ENCODE assay signal across 13 mouse cellular contexts in the genomic region with DNA sequence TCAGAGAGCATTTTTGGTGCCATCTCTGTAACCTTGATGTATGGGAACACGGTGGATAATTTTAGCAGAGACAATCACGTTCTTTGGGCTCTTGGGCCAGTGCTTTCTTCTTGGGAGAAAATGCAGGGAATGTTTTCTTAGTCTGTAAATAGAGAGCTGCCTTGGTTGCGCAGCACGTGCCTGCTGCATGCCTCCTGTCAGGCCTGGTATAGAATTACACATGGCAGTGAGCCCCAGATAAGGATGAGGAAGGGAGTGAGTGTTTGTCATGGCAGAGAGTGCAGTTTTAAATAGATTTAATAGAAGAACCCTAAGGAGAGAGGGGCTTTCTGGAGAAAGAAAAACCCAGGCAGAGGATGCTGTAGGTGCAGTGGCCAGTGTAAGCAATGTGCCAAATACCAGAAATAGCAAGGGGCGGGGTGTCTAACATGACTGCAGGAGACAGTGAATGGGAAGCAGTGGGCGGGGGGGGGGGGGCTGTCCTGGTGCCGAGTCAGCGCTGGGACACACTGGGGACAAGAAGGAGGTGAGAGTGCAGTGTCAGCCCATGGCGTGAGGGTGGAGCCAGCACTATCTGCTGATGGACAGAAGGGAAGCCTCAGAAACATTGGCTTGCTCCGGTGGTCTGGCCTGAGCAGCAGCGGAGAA. TPM values are rescaled to one million over a fixed set of nuclear protein-coding genes. Genes with fewer than 3 reads are reported as not detected.
DNase-seq lines count a peak whose midpoint lies in the region; ATAC-seq and TF ChIP-seq lines count a peak whose summit lies in the region.
"Had no signal": no experiment of that assay in that cellular context is flagged by ENCODE, and none has a peak within 500 bp of the region (broad histone marks: within the 10 kb centered on the region; RNA-seq: fewer than 3 reads in every experiment).

No protein-coding gene starts in this region.

- no peaks in the 10 kb centered on the region for H3K4me1 ChIP-seq in kidney, adult 2 months (ENCODE audit: control insufficient read depth, insufficient read depth, low read length)
- peaks cover 76% of the 10 kb centered on the region for H3K4me1 ChIP-seq in megakaryocyte, embryonic 14.5 days
- no peaks in the 10 kb centered on the region; the same call in none of the 2 replicates for H3K4me1 ChIP-seq in stomach, postnatal 0 days (replicated peaks; ENCODE audit: control insufficient read depth, insufficient read depth)

- no peaks in the 10 kb centered on the region for H3K27me3 ChIP-seq in kidney, adult 2 months (replicated peaks; ENCODE audit: control insufficient read depth, insufficient read depth, low read length)
- H3K27me3 ChIP-seq in megakaryocyte, embryonic 14.5 days (replicated peaks): peaks cover 52% of the 10 kb centered on the region
- H3K27me3 ChIP-seq in stomach, postnatal 0 days (ENCODE audit: control insufficient read depth, insufficient read depth, low read length): no peaks in the 10 kb centered on the region
- H3K27me3 ChIP-seq: CH12.LX; forebrain, embryonic 13.5 days; intestine, embryonic 15.5 days had no signal

- no peak overlapping the region for H3K9ac ChIP-seq in stomach, postnatal 0 days (ENCODE audit: low read length)
- H3K9ac ChIP-seq: forebrain, embryonic 13.5 days; intestine, embryonic 15.5 days had no signal

- no peak for TF ChIP-seq POLR2A in kidney, adult 2 months (IDR thresholded peaks at IDR 0.05; ENCODE audit: low read depth, low read length)

- H3K9me3 ChIP-seq in megakaryocyte, embryonic 14.5 days: no peaks in the 10 kb centered on the region
- H3K9me3 ChIP-seq in stomach, postnatal 0 days (ENCODE audit: control insufficient read depth, low read length): no peaks in the 10 kb centered on the region
- H3K9me3 ChIP-seq: forebrain, embryonic 13.5 days; intestine, embryonic 15.5 days had no signal

- no peak for TF ChIP-seq CTCF in kidney, adult 2 months (conservative IDR thresholded peaks at IDR 0.05; ENCODE audit: insufficient read depth, insufficient read length, low read depth, low read length)
- no peak for TF ChIP-seq CTCF in stomach, postnatal 0 days (IDR thresholded peaks at IDR 0.05; ENCODE audit: low read depth)

- TF ChIP-seq EP300 in stomach, postnatal 0 days (optimal IDR thresholded peaks at IDR 0.05): no peak

- H3K36me3 ChIP-seq in kidney, adult 2 months (ENCODE audit: control insufficient read depth, insufficient read depth, low read length): no peaks in the 10 kb centered on the region
- no peaks in the 10 kb centered on the region for H3K36me3 ChIP-seq in megakaryocyte, embryonic 14.5 days (replicated peaks; ENCODE audit: low read length)
- H3K36me3 ChIP-seq in stomach, postnatal 0 days (ENCODE audit: control insufficient read depth, insufficient read depth, low read length): no peaks in the 10 kb centered on the region
- H3K36me3 ChIP-seq: intestine, embryonic 15.5 days had no signal

- H3K4me3 ChIP-seq in kidney, adult 2 months (ENCODE audit: insufficient read depth, low read depth, low read length): no peak overlapping the region
- peak overlapping the region; percentile 80 for H3K4me3 ChIP-seq in megakaryocyte, embryonic 14.5 days (replicated peaks)
- H3K4me3 ChIP-seq in stomach, postnatal 0 days (ENCODE audit: low read depth, low read length): no peak overlapping the region
- H3K4me3 ChIP-seq: forebrain, embryonic 13.5 days; intestine, embryonic 15.5 days had no signal

- peak; percentile 26 for DNase-seq in kidney, adult 2 months
- DNase-seq in kidney, adult 8-10 months: no peak
- peak; percentile 45 for DNase-seq in heart, postnatal 4 days
- DNase-seq in stomach, postnatal 0 days (ENCODE audit: low spot score): no peak
- DNase-seq: cerebellum, adult 11-12 months; gastrocnemius, postnatal 25 days; thymus, postnatal 4 days had no signal

- ATAC-seq in megakaryocyte, adult 5-6 weeks (ENCODE audit: poor library complexity, severe bottlenecking): no peak
- ATAC-seq in stomach, postnatal 0 days (ENCODE audit: low FRiP score, low TSS enrichment): no peak
- no peak for ATAC-seq in megakaryocyte-erythroid progenitor cell, adult 5-6 weeks (replicated peaks; ENCODE audit: low FRiP score, low TSS enrichment, poor library complexity, severe bottlenecking)
- ATAC-seq: forebrain, embryonic 13.5 days; intestine, embryonic 15.5 days had no signal

- H3K4me2 ChIP-seq in stomach, postnatal 0 days (replicated peaks; ENCODE audit: low read depth): no peak overlapping the region
- H3K4me2 ChIP-seq: forebrain, embryonic 13.5 days; intestine, embryonic 15.5 days had no signal

- no peak overlapping the region for H3K27ac ChIP-seq in kidney, adult 2 months (ENCODE audit: insufficient read depth, low read depth, low read length)
- H3K27ac ChIP-seq in stomach, postnatal 0 days (replicated peaks): peak overlapping the region; percentile 5; the same call in 1 of the 2 replicates
- H3K27ac ChIP-seq: forebrain, embryonic 13.5 days; intestine, embryonic 15.5 days had no signal

- 33% methylated on average over 11 of the region's 11 CpGs for WGBS in kidney, adult 2 months
- 33% methylated on average over 8 of the region's 11 CpGs for WGBS in stomach, postnatal 0 days

RNA-seq across cellular contexts. Expression of a gene that starts 43.2 kb away (rescaled TPM):
- 8.6 and 9.6 TPM in 2 replicates for polyA plus RNA-seq in kidney, adult 2 months (2012; rRNA removed)
- 1.3 TPM in 1 of 2 replicates, not detected in the other for polyA plus RNA-seq in megakaryocyte, embryonic 14.5 days (2012; ENCODE audit: insufficient read depth, low replicate concordance)
- not detected in 2 replicates for total RNA-seq in megakaryocyte, adult 5-6 weeks (2015)
- total RNA-seq in megakaryocyte, adult 5-6 weeks (2017): 0.07 TPM in 1 of 2 replicates, not detected in the other
- total RNA-seq in heart, postnatal 4 days (2021): 10 to 100 TPM in 1 of 2 experiments, 1 to 10 TPM in 1; 8.7 to 10.2 TPM
- 57.4 and 58.8 TPM in 2 replicates for polyA plus RNA-seq in stomach, postnatal 0 days (2015; fragmentation: Nextera tagmentation; extraction: Ambion mirVana)
- total RNA-seq in megakaryocyte-erythroid progenitor cell, adult 5-6 weeks (2014; fragmentation: Nextera tagmentation): not detected in 2 replicates
- not detected in 2 replicates for total RNA-seq in megakaryocyte-erythroid progenitor cell, adult 5-6 weeks (2017)

Comparison
In these comparisons a context has a peak if more than half of its experiments do, and no peak if none do; other contexts are left out.
1. DNase-seq: peak in kidney, adult 2 months (single experiment) and heart, postnatal 4 days (single experiment); none in kidney, adult 8-10 months (0 of 2) and stomach, postnatal 0 days (single experiment).
2. RNA of a gene that starts 43.2 kb away (total RNA-seq): 8.7 to 10.2 TPM in heart, postnatal 4 days; 0.07 TPM in megakaryocyte, adult 5-6 weeks and not detected in megakaryocyte-erythroid progenitor cell, adult 5-6 weeks; every median in the first group is over 4 times any median in the second.